Mouse (Mus musculus) small intestine, adult 2 months (tissue): ENCODE measurements around the gene Tas2r122.

Source experiments
- CTCF ChIP-seq: fragments of 200-500 bp; IDR thresholded peaks from 2 replicates; pipeline ENCODE4 v1.5.1; 2012; ENCODE audit warnings: low read depth, mild to moderate bottlenecking, control low read depth, inconsistent platforms, low read length, moderate library complexity, mixed read lengths; ENCODE audit not compliant: insufficient replicate concordance, insufficient read length; ENCODE audit errors: extremely low read depth
- POLR2A ChIP-seq: fragments of 200-500 bp; IDR thresholded peaks from 2 replicates; pipeline ENCODE4 v1.6.1; 2012; ENCODE audit warnings: low read depth, mild to moderate bottlenecking, control low read depth, inconsistent platforms, low read length, moderate library complexity

DNA sequence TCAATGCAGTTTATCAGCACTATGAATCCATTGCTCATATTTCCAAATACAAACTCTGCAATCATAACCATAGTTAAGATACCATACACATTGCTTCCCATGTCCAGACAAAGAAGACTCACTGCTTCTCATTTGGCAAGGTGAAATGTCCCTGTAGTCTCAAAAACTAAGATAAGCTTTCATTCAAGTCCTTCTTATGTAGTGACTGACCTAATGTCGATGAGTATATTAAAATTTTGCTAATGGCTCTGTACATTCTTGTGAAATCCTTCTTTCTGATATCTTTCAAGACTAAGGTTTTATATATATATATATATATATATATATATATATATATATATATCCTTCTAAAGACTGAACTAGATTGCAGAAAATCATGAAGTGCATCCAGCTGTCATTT is 10.8 kb downstream of the Tas2r122 start, which contains the start of gene Tas2r121:
- TF ChIP-seq CTCF (no peak), POLR2A (no peak)
